Mouse (Mus musculus): ENCODE data around the gene Dab2ip. TPM values are rescaled to one million over a fixed set of nuclear protein-coding genes. Genes with fewer than 3 reads are reported as not detected.
A peak's percentile ranks its signal among the peaks of the same experiment; 100 is the strongest.

Dab2ip gene
- polyA plus RNA-seq (2016; fragmentation: Nextera tagmentation; extraction: Ambion mirVana) = 19.7 and 24.7 TPM in 2 replicates

DNA sequence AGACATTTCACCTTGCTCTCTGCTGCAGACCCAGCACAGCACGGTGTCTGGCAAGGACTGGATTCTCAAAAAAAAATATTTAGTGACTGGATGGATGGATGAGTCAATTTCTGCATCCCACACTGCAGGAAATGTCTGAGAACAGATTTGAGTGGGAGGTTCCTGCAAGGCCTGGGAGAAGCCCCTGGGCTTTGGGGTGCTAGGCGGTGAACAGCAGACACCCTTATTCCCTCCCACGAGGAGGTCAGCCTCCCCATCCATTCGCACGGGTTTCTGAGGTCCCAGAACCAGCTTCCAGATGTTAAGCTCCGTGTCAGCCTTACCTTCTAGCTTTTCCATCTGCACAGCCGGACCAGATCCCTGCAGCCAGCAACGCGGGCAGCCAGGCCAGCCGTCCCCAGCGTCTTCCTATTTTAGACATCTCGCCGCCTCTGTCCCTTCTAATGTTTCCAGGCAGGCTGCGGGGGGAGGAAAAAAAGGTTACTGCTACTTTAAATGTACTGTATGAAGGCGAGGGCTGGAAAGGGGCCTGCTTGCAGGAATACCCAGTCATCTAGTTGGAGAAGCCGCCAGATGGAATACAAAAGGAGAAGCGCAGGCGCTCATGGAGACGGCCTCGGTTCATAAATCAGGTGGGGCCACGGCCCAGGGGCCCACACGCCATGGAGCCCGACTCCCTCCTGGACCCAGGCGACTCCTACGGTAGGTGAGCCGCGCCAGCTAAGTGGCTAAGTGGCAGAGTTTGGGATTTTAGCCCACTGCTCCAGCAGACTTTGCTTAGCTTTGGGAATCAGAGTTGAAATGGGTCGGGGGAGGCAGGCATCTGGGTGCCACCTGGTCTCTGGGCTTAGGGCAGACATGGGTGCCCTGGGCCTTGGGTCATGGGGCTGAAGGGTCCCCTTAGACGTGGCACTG, at the start of gene Dab2ip:
Dab2ip (plus strand) TSS at position 356 of the 915 bp plus-strand sequence.
- 0 out of 2 replicates have a peak, but pooled peaks cover 13% of the 10 kb centered on the region for H3K27me3 ChIP-seq (ENCODE audit: low read depth, poor library complexity, severe bottlenecking)
- no peaks in the 10 kb centered on the region for H3K36me3 ChIP-seq
- DNase-seq (ENCODE audit: low spot score) = no peak
- H3K9me3 ChIP-seq (replicated peaks) = no peaks in the 10 kb centered on the region
- H3K4me1 ChIP-seq = peaks cover 12% of the 10 kb centered on the region
- WGBS = 76% methylated on average over 29 of the region's 29 CpGs
- no peak within 1 kb of the TSS for H3K4me3 ChIP-seq
- peak within 1 kb of the TSS; percentile 57 for H3K27ac ChIP-seq (replicated peaks)

DNA sequence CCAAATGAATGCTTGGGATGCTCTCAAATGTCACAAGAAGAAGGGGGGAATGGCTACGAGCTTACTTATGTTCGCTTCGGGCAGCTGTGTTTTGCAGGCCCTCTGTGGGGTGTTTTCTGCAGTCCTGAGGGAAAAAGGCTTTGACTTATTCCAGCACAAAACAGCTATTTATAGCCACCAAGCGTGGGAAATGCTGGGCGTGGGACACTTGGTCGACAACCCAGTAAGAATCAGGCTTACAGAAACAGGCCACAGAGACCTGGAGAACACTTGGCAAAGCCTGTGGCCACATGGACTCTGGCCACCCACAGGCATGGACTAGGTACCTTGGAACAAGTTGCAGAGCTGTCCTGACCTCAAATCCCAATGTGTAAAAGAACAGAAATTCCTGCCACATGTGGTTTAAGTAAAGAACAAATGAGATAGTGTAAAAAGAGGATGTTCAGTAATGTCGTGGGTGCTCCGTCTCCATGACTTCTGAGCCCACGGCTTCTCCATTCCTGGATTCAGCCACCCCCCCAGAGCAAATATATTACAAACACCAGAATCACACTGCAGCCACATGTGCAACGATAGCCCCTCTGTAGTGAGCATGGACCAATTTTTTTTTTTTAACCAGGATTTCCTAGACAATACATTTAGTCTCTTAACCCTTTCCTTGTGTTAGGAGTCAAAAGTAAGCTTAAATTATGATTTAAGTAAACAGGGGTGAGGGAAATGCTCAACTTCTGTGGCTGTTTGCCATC, 49.3 kb upstream of the Dab2ip start:
- no peak for DNase-seq (ENCODE audit: low spot score)
- H3K27ac ChIP-seq (replicated peaks) = no peak overlapping the region
- no peaks in the 10 kb centered on the region for H3K9me3 ChIP-seq (replicated peaks)
- H3K4me3 ChIP-seq = no peak overlapping the region
- no peaks in the 10 kb centered on the region for H3K36me3 ChIP-seq
- H3K4me1 ChIP-seq = peaks cover 34% of the 10 kb centered on the region
- no peaks in the 10 kb centered on the region for H3K27me3 ChIP-seq (ENCODE audit: low read depth, poor library complexity, severe bottlenecking)
- WGBS = 69% methylated on average over 10 of the region's 10 CpGs

DNA sequence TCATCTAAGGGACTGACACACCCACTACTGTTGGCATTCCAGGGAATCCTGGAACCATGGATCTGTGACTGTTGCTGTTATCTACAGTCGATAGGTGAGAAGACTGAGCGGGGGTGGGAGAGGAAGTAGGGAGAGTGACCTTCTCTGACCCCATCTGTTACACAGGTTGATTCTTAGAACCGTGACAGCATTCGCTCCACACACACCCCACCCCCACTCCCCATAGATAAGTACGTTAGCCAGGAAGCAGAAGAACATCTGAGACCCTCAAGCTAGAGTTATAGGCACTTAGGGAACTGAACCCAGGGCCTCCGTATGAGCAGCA, 48.8 kb upstream of the Dab2ip start:
- 44% methylated on average over 6 of the region's 6 CpGs for WGBS
- Histone ChIP-seq H3K4me3 (no peak overlapping the region), H3K4me1 (peaks cover 39% of the 10 kb centered on the region), H3K36me3 (no peaks in the 10 kb centered on the region), H3K27me3 (ENCODE audit: low read depth, poor library complexity, severe bottlenecking) (no peaks in the 10 kb centered on the region), H3K9me3 (replicated peaks) (no peaks in the 10 kb centered on the region), H3K27ac (replicated peaks) (no peak overlapping the region)
- DNase-seq (ENCODE audit: low spot score) = no peak

DNA sequence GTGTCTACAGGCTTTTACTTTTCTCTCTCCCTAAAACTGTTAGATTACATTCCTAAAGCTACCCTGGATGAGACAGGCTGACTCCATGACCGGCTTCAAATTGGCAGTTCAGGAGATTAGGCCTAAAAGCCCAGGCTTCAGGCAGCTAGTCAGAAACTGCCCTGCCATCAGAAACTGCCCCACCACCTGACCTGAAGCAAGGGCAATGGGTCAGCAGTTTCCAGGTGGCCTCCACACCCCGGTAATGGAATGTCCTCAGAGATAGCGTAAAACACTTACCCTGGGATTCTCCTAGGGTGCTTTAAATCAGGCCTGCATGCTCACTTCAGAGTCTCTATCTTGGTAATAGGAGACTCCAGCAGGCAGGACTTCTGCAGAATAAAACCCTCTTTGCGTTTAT, 48.2 kb upstream of the Dab2ip start:
- Histone ChIP-seq H3K4me1 (peaks cover 40% of the 10 kb centered on the region), H3K9me3 (replicated peaks) (no peaks in the 10 kb centered on the region), H3K27ac (replicated peaks) (no peak overlapping the region), H3K36me3 (no peaks in the 10 kb centered on the region), H3K4me3 (no peak overlapping the region), H3K27me3 (ENCODE audit: low read depth, poor library complexity, severe bottlenecking) (no peaks in the 10 kb centered on the region)
- DNase-seq (ENCODE audit: low spot score) = no peak
- 65% methylated on average over 4 of the region's 4 CpGs for WGBS

DNA sequence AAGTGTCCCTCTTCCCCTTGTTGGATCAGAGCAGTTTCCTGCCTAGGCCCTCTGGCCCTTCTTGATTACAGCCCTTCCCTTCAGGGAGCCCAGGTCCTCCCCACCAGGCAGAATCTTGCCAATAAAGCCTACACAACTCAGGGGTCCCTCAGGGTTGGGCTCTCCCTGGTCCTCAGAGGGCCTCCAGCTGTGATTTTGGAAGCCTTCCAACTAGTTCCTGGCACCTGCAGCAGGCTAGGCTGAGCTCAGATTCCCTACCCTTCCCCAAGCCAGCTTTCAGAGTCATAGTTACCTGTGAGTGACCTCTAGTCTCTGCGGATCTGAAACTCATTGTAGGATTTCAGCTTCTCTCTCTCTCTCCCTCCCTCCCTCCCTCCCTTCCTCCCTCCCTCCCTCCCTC, 47.1 kb upstream of the Dab2ip start:
- no peak overlapping the region for H3K4me3 ChIP-seq
- no peaks in the 10 kb centered on the region for H3K36me3 ChIP-seq
- H3K27me3 ChIP-seq (ENCODE audit: low read depth, poor library complexity, severe bottlenecking) = no peaks in the 10 kb centered on the region
- H3K4me1 ChIP-seq = peaks cover 40% of the 10 kb centered on the region
- no peak overlapping the region for H3K27ac ChIP-seq (replicated peaks)
- DNase-seq (ENCODE audit: low spot score) = no peak
- WGBS = 71% methylated on average over 1 of the region's 1 CpGs
- H3K9me3 ChIP-seq (replicated peaks) = no peaks in the 10 kb centered on the region

DNA sequence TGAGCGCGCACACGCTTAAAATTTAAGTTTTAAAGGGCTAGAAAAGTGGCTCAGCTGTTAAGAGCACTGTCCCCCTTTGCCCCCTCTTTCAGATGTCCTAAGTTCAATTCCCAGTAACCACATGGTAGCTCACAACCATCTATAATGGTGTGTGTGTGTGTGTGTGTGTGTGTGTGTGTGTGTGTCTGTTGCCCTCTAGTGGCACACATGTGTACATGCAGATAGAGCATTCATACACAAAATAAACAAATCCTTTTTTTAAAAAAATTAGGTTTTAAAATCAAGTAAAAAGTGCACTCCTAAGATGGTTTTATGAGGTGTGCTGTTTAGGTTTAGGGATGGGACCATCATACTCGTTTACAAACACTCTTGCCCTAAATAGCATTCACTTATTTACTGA, 45.8 kb upstream of the Dab2ip start:
- Histone ChIP-seq H3K4me1 (peaks cover 30% of the 10 kb centered on the region), H3K27me3 (ENCODE audit: low read depth, poor library complexity, severe bottlenecking) (no peaks in the 10 kb centered on the region), H3K4me3 (no peak overlapping the region), H3K36me3 (no peaks in the 10 kb centered on the region), H3K27ac (replicated peaks) (no peak overlapping the region), H3K9me3 (replicated peaks) (no peaks in the 10 kb centered on the region)
- DNase-seq (ENCODE audit: low spot score) = no peak
- 96% methylated on average over 4 of the region's 4 CpGs for WGBS

DNA sequence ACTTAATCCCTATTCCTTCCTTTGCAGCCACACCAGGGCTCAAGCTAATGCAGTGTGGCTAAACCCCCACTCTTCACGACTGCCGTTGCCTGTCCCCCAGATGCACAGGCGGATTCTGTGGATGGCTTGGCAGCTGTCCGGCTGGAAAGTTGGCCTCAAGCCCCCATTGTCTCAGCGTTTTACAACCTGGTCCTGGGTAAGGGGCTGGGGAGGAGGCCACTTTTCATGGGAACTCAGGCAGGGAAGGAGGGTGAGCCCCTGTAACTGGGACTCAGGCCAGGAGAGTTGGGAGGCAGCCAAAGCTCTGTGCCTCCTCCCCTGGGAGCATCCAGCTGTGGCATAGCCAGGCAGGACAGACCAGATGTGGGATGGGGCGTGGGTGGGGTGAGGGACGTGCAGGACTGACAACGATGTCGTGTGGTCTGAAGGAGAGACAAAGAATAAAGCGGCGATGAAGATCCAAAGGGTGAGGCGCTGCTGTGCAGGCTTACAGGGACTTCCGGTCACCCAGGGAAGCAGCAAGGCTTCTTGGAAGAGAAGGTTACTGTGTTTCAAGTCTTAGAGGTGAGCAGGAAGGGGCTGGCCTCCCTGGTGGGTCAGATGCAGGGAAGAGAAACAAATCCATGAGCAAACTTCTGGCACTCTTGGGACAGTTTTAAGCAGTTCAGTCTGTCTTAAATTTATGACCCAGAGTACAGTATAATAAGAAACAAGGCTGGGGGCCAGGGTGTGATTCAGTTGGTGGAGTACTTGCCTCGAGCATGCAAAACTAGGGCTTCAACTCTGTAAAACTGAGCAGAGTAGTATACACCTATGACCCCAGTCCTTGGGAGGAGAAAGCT, 43.8 kb upstream of the Dab2ip start:
- peak overlapping the region; percentile 55 for H3K27ac ChIP-seq (replicated peaks)
- no peak for DNase-seq (ENCODE audit: low spot score)
- WGBS = 59% methylated on average over 14 of the region's 14 CpGs

DNA sequence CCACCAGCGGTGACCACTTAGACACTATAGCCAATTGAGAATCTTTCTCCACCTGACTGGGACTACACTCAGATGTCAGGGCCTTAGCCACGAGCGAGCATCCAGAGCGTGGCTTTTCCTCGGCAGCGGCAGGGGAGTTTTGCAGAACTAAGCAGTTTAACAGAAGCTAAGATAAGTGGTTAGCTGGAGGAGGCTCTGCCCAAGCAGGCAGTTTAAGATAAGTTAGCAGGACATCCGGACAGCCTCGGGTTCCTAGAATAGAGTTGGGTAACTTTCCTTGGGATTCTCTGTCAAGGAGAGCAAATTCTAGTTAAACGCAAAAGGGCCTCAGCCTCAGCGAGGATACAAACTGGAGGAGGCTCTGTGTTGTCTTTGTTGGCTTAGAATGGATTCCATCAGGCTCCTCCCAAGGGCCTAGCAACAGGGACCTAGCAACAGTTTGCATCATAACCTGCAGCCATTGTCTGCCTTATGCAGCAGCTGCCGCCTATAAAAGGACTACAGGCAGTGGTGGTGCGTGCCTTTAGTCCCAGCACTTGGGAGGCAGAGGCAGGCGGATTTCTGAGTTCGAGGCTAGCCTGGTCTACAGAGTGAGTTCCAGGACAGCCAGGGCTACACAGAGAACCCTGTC, 31.3 kb upstream of the Dab2ip start:
- WGBS = 90% methylated on average over 14 of the region's 14 CpGs
- DNase-seq (ENCODE audit: low spot score) = no peak
- Histone ChIP-seq H3K27ac (replicated peaks) (no peak overlapping the region), H3K27me3 (ENCODE audit: low read depth, poor library complexity, severe bottlenecking) (no peaks in the 10 kb centered on the region), H3K4me3 (no peak overlapping the region), H3K9me3 (replicated peaks) (peaks cover 3% of the 10 kb centered on the region; the same call in 1 of the 2 replicates), H3K4me1 (0 out of 2 replicates have a peak, but pooled peaks cover 4% of the 10 kb centered on the region), H3K36me3 (no peaks in the 10 kb centered on the region)

More for the DNA sequence above, 43.8 kb upstream of the Dab2ip start:
- Histone ChIP-seq H3K4me3 (no peak overlapping the region), H3K27me3 (ENCODE audit: low read depth, poor library complexity, severe bottlenecking) (no peaks in the 10 kb centered on the region), H3K9me3 (replicated peaks) (peaks cover 4% of the 10 kb centered on the region; the same call in 1 of the 2 replicates), H3K4me1 (peaks cover 19% of the 10 kb centered on the region), H3K36me3 (no peaks in the 10 kb centered on the region)

DNA sequence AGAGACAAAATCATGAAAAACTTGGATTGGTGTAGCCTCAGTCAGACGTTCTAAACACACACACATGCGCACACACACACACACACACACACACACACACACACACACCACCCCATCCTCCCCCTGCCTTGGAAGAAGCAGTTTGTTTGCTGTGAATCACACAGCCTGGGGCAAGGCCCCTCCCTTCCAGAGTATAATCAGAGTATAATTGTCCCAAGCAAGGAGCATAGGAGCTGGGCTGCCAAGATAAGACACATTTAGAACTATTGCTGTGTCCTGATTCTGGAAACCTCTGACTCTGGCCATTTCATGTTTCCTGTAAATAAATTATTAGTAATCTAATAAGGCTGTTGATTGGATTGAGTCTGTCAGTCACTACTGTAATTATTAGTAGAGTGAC, 29.0 kb upstream of the Dab2ip start:
- Histone ChIP-seq H3K4me1 (0 out of 2 replicates have a peak, but pooled peaks cover 4% of the 10 kb centered on the region), H3K27ac (replicated peaks) (no peak overlapping the region), H3K4me3 (no peak overlapping the region), H3K36me3 (no peaks in the 10 kb centered on the region), H3K27me3 (ENCODE audit: low read depth, poor library complexity, severe bottlenecking) (no peaks in the 10 kb centered on the region), H3K9me3 (replicated peaks) (peaks cover 3% of the 10 kb centered on the region; the same call in 1 of the 2 replicates)
- no peak for DNase-seq (ENCODE audit: low spot score)
- WGBS = 85% methylated on average over 2 of the region's 2 CpGs

DNA sequence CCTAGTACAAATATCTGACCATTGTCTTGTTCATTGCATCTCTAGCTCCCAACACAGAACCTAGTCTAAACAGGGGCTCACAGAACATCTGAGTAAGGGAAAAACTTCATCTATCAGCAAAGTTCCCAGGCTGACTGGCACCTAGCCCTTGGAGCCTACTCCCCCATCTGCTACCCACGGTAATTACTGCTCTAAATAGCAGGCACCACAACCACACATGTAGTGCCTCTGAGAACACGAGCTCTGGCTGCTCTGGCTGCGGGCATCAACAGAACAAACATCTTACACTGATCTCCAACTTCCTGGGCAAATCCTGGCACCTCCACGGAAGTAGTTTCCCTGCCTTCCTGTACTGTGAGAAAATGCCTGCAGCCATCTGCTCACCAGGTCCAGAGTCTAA, 28.2 kb upstream of the Dab2ip start:
- Histone ChIP-seq H3K36me3 (no peaks in the 10 kb centered on the region), H3K27me3 (ENCODE audit: low read depth, poor library complexity, severe bottlenecking) (no peaks in the 10 kb centered on the region), H3K27ac (replicated peaks) (no peak overlapping the region), H3K9me3 (replicated peaks) (peaks cover 3% of the 10 kb centered on the region; the same call in 1 of the 2 replicates), H3K4me3 (no peak overlapping the region), H3K4me1 (0 out of 2 replicates have a peak, but pooled peaks cover 4% of the 10 kb centered on the region)
- no peak for DNase-seq (ENCODE audit: low spot score)
- 82% methylated on average over 4 of the region's 4 CpGs for WGBS

DNA sequence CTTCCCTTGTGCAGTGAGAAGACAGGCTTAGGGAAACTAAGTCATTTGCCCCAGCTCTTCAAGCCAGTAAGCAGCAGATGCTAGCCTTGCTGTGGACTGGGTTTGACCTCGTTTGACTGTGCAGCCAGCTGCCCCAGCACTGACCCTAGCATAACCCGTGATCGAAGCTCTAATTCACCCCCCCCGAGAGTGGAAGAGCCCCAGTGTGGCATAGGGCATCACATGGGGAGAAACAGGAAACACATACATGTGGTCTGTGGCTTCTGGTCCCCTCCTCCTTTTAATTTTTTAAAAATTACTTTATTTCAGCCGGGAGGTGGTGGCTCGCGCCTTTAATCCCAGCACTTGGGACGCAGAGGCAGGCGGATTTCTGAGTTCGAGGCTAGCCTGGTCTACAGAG, 27.3 kb upstream of the Dab2ip start:
- H3K4me1 ChIP-seq = 0 out of 2 replicates have a peak, but pooled peaks cover 4% of the 10 kb centered on the region
- no peaks in the 10 kb centered on the region for H3K36me3 ChIP-seq
- H3K27me3 ChIP-seq (ENCODE audit: low read depth, poor library complexity, severe bottlenecking) = no peaks in the 10 kb centered on the region
- no peak for DNase-seq (ENCODE audit: low spot score)
- WGBS = 89% methylated on average over 10 of the region's 10 CpGs
- no peak overlapping the region for H3K27ac ChIP-seq (replicated peaks)
- H3K9me3 ChIP-seq (replicated peaks) = peaks cover 3% of the 10 kb centered on the region; the same call in 1 of the 2 replicates
- no peak overlapping the region for H3K4me3 ChIP-seq

DNA sequence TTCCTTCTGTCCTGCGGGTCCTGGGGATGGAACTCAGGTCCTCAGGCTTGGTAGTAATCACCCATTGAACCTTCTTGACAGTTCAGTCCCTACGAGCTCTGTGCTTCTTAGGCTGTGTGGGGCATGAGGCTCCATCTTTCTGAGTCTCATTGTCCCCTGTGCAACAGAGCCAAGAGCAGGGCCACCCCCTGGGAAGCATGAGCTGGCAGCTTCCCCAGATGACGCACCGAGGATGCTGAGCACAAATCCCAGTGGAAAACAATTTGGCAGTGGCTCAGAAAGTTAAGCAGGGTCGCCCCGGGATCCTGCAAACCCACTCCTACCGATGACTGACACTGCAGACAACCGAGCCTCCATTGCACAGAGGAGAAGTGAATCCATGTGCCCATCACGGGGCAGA, 24.4 kb upstream of the Dab2ip start:
- Histone ChIP-seq H3K27me3 (ENCODE audit: low read depth, poor library complexity, severe bottlenecking) (no peaks in the 10 kb centered on the region), H3K36me3 (no peaks in the 10 kb centered on the region), H3K4me1 (no peaks in the 10 kb centered on the region), H3K9me3 (replicated peaks) (no peaks in the 10 kb centered on the region), H3K27ac (replicated peaks) (no peak overlapping the region), H3K4me3 (no peak overlapping the region)
- WGBS = 75% methylated on average over 9 of the region's 9 CpGs
- DNase-seq (ENCODE audit: low spot score) = no peak

Measured in midbrain, embryonic 10.5 days (tissue).